ENCODE assay signal across 14 mouse cellular contexts in the genomic region with DNA sequence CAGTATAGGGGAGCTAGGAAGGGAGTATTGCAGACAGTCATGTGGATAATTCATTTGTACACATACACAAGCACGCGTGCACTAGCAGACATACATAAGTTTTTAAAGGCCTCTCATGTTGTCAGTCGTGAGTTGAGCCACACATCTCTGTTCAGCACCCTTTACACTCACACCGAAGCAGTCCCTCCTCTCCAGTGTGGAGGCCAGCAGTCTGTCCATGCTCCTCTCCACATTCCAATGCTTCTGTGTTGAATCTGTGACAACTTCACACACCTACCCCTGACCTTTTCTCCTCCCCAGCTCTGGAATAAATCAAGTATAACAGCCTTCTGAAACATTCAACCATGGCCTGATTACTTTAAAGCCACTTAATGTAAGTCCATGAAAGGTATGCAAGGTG.
"Had no signal": no experiment of that assay in that cellular context is flagged by ENCODE, and none has a peak within 500 bp of the region (broad histone marks: within the 10 kb centered on the region; RNA-seq: fewer than 3 reads in every experiment).

No protein-coding gene starts in this region.

- H3K9ac ChIP-seq: limb, embryonic 15.5 days; liver, embryonic 12.5 days; midbrain, embryonic 12.5 days; neural tube, embryonic 13.5 days; stomach, embryonic 15.5 days had no signal

- H3K4me2 ChIP-seq: limb, embryonic 15.5 days; liver, embryonic 12.5 days; midbrain, embryonic 12.5 days; neural tube, embryonic 13.5 days; stomach, embryonic 15.5 days had no signal

- ATAC-seq: liver, embryonic 12.5 days; midbrain, embryonic 16.5 days had no signal

- H3K4me3 ChIP-seq: layer of hippocampus, adult 2 months; limb, embryonic 15.5 days; liver, embryonic 12.5 days; midbrain, embryonic 12.5 days; neural tube, embryonic 13.5 days; stomach, embryonic 15.5 days had no signal

- H3K27me3 ChIP-seq: limb, embryonic 15.5 days; liver, embryonic 12.5 days; midbrain, embryonic 12.5 days; stomach, embryonic 15.5 days had no signal

- DNase-seq: kidney, adult 8-10 months; kidney, postnatal 4 days; lung, postnatal 10 days; right cerebral cortex, postnatal 14 days; thymus, adult 2 months; thymus, postnatal 25 days had no signal

- H3K36me3 ChIP-seq: limb, embryonic 15.5 days; liver, embryonic 12.5 days; midbrain, embryonic 12.5 days; neural tube, embryonic 13.5 days; stomach, embryonic 15.5 days had no signal

- H3K9me3 ChIP-seq: limb, embryonic 15.5 days; liver, embryonic 12.5 days; midbrain, embryonic 12.5 days; neural tube, embryonic 13.5 days; stomach, embryonic 15.5 days had no signal

- H3K27ac ChIP-seq: kidney, postnatal 0 days; layer of hippocampus, adult 2 months; limb, embryonic 15.5 days; liver, embryonic 12.5 days; midbrain, embryonic 12.5 days; neural tube, embryonic 13.5 days; stomach, embryonic 15.5 days had no signal

- H3K4me1 ChIP-seq: liver, embryonic 12.5 days had no signal
